Mouse (Mus musculus): ENCODE results near the gene 2010111I01Rik.
"Not testable (repeated sequence)": the region's sequence is repeated elsewhere in the genome, so short reads cannot be mapped to it uniquely, and the experiment has no call there.

2010111I01Rik gene

DNA sequence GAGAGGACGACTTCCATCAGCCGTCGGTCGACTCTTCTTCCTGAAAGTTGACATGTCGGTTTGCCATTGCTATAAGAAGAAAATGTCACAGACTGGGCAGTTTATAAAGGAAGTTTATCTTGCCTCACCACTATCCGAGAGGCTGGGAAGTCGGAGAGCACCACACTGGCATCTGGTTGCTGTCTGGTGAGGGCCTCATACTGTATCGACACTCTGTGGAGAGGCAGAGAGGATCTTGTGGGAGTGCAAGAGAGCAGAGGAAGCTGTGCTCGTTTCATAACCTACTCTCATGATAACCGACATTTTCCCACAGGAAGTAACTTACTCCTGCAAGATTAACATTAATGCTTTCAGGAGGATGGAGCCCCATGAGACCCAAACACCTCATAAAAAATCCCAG lies 7.9 kb upstream of the 2010111I01Rik start:
- DNase-seq (ENCODE audit: low spot score), result no peak

DNA sequence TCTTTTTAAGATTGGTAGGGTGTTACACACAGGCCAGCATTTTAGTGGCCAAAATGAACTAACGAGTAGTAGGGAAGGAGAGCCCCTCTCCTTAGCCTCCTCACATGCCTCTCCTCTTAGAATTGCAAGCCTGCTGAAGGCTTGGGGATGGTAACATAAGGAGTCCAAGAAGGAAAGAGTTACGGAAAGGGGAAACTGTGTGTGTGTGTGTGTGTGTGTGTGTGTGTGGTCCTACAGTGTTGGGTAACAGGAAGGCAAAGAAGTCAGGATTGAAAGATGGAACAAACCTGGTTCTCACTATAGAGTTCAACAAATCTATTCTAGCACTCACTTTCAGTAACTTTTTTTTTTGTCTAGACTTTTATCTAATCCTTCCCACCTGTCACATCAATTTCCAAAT lies 1.3 kb upstream of the 2010111I01Rik start:
- DNase-seq (ENCODE audit: low spot score), result no peak

DNA sequence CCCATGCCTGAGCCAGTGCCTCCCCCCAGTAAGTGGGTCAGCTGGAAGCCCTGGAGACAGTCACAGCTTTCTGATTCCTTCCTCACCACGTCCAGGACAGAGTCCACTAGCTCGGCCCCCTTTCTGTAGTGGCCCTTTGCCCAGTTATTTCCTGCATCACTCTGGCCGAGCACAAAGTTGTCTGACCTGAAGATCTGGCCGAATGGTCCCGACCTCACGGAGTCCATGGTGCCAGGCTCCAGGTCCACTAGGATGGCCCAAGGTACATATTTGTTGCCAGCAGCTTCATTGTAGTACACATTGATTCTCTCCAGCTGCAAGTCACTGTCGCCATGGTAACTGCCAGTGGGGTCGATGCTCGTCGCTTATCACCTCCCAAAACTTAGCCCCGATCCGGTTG lies 3.5 kb downstream of the 2010111I01Rik start:
- no peak for DNase-seq (ENCODE audit: low spot score)

DNA sequence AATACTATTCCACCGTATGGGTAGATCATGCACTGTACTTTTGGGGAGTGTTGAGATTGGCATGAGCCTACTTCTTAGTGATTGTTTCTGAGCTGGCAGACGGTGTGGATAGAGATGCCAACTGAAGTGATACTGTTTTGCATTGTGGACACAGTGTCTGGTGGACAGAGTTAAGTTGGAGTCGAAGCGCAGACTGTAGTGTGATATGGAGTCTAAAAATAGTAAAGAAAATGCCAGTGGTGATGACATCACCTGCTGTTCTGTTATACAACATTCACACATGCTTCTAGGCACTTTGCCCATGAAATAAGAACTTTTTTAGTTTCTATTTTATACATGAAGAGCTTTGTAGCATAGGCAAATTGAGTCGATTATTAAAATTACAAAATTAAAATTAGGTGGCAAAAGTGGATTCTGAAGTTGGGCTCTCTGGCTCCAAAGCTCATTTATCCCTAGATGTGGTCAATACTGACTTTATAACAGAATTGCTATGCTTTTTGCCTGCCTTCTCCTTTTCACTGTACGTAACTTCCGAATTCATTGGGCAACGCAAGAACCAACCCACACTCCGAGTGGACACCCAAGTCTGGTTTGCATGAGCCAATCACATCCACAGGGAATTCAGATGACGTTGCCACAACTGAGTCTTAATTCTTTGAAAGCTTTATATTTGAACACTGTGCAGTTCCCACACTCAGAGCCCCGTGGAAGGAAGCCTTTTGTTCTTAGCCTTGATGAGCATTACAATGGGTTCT lies 6.0 kb downstream of the 2010111I01Rik start:
- DNase-seq (ENCODE audit: low spot score), result no peak

DNA sequence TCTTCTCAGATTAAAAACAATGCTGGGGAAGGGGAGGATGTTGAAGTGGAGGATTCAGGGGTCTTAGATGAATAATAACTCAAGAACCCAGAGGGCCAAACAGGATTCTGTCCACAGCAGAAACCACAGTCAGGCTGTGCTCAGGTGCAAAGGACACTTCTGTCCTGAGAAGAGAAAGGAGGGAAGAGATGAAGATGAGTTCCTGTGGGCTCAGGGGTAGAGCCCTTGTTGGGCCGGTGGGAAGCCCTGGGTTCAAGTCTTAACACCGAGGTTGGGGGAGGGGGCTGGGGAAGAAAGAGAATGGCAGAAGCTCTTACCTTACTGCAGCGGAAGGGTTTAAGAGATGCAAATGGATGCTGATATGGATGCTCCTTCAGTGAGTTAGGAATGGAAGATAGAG lies 7.7 kb downstream of the 2010111I01Rik start:
- no peak for DNase-seq (ENCODE audit: low spot score)

DNA sequence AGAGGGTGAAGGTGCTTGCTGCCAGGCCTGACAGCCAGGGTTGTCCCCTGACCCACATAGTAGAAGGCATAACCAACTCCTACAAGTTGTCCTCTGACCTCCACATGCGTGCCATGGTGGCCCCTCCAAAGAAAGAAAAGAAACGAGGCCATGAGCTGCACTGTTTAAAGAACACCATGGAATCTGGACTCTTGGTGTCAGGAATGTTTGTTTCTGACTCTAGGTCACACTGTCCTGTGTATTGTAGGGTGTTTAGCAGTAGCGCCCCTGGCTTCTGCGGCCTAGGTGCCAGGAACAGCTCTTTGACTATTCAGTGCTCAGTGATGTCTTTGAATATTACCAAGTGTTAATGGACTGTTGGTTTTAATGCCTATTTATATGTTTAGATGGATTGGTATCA lies 8.4 kb downstream of the 2010111I01Rik start:
- DNase-seq (ENCODE audit: low spot score), result no peak

DNA sequence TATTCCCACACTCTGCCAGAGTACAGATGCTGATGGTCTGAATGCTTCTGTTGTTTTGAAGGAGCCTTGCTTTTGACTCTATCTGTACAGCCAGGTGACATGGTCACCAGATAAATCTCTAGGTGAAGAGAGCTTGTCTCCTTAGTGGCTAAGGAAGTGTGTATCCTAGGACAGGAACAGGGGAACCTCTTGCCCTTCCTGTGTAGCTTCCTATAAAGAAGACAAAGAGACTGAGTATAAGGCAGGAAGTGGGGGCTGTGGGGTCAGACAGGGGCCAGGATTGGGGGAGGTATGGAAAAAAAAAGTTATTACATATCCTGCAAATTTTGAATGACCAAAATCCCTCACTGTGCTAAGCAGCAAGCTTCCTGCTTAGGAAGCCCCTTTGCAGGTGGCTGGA lies 13.4 kb downstream of the 2010111I01Rik start:
- no peak for DNase-seq (ENCODE audit: low spot score)

DNA sequence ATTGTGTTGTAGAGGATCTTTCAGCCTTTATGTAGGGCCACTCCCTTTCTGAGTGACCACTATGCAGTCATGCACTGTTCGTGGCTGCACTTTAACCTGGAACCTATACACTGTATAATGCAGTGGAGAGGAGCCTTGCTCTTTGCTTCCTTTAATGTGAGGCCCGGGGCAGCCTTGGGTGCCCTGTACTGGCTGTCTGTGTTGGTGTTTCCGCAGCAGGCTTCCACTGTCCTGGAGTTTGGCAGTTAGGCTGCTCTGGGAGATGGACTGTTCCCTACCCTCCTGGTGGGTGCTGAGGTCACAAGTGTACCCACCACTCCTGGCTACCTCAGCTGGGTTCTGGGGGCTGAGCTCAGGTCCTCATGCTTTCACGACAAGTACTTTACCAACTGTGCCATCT lies 14.1 kb downstream of the 2010111I01Rik start:
- no peak for DNase-seq (ENCODE audit: low spot score)

DNA sequence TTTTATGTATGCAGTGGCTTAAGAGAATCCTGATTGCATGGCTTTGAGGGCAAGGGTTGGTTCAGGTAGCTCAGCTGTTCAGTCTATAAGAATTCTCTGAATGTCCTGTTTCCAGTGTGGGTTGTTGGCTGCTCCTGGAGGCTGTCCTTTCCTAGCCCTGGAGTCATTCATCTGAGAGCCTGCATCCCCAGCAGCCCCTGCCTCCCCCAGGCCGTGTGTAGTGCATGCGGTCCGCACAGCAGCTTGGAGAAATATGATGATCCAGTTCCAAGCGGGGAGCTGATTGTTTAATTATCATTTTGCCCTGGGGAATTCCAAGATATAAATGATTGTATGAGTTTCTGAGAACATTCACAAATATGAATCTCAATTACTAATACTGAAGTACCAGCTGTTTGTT lies 14.5 kb downstream of the 2010111I01Rik start:
- DNase-seq (ENCODE audit: low spot score), result no peak

DNA sequence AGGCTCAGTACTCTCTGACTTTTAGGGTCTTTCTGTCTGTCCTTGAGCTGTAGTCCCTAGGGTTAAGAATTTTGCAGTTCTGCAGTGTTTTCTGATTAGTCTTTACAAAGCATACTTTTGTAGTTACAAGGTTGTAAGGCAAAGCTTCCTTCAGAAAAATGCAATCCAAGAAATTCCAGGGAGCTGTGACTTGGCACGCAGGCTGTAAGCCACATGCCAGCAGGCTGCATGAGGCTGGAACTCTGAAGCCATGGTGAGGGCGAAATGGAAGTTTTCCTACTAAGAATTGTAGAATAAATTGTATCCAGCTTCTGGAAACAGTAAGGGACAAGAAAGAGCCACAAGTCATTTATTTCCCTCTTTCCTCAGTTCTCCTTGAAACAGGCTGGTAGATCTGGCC lies 15.4 kb downstream of the 2010111I01Rik start:
- DNase-seq (ENCODE audit: low spot score), result no peak

DNA sequence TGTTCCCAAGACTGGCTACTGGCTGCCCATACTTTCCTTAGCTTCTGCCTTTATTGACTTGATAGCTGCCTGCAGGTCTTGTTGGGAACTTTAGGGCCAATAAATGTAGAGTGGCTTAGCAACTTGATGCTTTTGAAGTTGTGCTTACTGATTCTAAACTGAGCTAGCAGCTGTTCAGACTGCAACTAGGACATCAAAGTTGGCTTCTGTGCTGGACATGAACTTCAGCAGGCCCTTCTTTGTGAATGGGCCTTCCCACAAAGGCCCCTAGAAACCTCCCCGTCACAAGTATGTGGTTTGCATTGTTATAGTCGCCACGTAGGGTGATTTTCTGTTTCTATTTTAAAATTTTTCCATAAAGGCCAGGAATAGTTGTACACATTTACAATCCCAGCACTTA lies 19.8 kb downstream of the 2010111I01Rik start:
- DNase-seq (ENCODE audit: low spot score), result no peak

DNA sequence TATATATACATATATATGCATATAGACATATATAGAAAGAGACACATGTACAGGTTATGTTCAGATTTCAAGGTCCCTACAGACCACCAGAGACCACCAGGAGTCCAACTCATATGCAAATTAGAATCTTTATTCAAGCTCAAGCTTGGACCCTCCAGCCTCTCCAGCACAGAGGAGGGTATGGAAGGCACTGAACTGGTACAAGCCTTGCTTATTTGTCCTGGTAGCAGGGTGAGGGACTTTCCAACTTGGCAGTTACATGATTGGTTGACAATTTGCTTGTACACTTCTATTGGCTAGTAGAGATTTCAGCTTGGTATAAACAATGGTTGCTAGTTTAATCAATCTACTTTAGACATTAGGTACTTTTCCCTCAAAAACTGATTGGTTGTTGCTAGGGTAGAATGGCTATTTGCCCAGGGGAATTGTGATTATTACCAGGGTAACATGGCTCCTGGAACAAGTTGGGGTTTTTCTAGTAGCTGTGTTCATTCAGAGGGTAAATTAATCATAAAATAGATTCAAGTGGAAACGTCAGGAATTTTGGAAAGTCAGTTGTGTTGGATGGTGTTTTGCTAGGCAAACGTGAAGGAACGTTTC lies 25.3 kb downstream of the 2010111I01Rik start:
- DNase-seq (ENCODE audit: low spot score), result no peak

DNA sequence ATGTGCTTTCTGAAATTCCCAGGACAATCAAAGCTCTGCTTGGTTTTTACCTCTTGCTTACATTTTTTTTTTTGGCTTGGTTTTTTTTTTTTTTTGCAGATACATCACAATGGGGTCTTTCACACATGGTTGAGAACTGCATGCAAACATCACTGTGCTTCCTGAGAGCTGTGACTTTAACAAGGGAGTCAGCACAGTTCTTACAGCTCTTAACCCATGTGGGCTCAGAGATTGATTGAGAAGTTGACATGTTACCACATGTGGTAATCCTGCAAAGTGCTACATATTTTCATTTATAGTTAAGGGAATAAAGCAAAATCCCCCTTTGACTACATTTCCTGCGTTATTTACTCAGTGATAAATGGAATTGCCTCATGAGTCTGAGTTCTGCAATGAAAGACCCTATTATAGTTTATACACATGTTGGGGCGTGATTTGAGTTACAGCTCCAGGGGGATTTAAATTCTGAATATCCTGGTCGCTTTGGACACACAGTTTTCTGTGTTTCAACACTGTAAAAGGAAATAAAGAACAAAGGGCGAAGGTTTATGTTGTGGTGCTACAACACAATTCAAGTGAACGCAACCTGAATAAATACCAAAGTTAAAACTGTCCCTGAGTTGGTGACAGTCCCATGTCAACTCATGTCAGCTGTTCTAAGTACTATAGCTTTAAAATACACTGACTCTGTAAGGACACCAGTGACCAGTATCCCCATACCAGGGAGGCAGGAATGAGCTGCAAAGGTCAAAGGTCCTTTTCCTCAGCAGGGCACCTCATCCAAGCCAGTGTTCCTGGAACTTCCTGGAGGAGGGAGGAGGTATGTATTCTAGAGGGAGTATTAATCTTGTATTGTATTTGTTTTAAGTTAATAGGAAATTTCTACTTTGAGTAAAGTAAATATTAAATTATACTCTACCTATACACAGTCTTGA lies 29.1 kb downstream of the 2010111I01Rik start:
- no peak for DNase-seq (ENCODE audit: low spot score)

DNA sequence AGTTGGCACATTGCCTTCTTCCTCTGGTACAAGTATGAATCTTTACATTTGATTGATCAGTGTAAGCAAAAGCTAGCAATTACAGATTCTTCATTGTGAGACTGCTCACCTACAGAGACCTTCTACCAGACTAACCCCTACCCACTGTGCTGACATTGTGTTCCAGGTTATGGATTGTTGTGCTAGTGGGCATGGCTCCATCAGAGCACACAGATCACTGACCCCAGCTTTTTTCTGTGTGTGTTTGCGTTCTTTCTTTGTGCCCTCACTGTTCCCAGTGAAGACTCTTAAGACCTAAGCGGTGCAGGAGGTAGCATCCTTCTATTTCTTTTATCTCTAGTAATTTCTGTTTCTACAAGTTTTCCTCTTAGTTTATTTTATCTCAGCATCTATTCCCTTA lies 32.1 kb downstream of the 2010111I01Rik start:
- DNase-seq (ENCODE audit: low spot score), result no peak

DNA sequence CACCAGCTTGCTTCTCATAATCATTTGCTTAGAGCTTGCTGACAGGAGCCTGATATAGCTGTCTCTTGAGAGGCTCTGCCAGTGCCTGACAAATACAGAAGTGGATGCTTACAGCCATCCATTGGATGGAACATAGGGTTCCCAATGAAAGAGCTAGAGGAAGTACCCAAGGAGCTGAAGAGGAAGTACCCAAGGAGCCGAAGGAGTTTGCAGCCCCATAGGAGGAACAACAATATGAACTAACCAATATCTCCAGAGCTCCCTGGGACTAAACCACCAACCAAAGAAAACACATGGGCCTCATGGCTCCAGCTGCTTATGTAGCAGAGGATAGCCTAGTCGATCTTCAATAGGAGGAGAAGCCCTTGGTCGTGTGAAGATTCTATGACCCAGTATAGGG lies 42.8 kb downstream of the 2010111I01Rik start:
- not testable (repeated sequence) for DNase-seq (ENCODE audit: low spot score)

DNA sequence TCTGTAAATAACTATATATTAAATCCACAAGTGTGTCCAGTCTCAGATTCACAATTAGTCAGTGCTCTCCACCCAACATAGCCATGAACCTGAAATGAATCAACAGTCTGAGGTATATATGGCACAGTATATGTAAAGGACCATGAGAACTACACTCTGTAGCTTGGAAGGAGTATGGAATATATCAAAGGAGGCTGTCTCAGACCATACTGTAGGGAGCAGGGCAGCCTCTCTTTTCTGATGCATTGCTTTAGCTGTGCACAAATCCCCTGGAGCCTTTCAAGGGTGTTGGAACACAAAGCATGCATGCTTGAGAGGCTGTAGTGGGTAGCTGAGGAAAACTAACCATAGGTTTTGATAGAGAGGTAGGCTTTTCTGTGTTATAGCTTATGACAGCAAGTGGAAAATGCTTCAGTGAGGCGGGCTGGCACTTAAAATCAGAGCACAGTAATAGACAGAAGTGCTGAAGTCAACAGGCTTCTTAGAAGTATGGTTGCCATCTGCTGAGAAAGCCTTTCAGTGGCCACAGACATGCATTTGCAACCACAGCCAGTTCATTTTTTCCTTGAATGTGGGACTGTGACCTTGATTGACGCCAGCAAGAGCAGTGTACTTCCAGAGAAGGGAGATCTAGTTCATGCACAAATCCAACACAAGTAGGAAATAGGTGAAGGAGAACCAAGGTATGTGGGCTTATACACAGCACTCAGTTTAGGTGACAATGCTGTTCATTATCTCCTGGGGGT lies 45.8 kb downstream of the 2010111I01Rik start:
- no peak for DNase-seq (ENCODE audit: low spot score)

DNA sequence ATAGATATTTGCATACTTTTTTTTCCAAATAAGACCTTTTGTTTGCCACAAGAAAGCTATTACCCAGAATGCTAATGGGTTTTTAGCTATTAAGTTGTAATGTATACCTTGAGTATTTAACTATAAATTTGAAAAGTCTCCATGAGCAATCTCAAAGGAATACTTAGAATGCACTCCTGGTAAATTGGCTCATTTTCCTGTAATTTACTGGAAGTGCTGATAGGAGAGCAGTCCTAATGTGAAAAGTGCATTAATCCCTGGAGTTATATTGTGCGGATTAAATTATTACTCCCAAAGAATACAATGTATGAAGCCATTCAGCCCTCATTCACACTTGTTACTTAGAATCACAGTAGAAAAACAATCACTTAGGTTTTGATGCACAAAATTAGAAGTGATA lies 49.7 kb downstream of the 2010111I01Rik start:
- DNase-seq (ENCODE audit: low spot score), result no peak

DNA sequence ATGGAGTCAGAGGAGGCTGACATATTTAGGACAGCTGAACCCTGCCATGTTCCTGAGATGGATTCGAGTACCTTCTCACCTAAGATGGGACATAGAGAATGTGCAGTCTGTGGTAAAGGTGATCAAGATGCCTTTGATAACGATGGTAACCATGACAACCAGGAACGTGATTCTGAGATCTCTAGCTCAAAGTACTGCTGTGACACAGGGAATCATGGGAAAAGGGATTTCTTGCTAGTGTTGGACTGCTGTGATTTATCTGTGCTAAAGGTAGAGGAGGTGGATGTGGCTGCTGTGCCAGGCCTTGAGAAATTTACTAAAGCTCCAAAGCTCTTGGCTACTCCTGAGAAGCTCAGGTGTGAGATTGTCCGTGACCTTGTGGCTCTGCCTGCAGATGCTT lies 50.7 kb downstream of the 2010111I01Rik start:
- no peak for DNase-seq (ENCODE audit: low spot score)

DNA sequence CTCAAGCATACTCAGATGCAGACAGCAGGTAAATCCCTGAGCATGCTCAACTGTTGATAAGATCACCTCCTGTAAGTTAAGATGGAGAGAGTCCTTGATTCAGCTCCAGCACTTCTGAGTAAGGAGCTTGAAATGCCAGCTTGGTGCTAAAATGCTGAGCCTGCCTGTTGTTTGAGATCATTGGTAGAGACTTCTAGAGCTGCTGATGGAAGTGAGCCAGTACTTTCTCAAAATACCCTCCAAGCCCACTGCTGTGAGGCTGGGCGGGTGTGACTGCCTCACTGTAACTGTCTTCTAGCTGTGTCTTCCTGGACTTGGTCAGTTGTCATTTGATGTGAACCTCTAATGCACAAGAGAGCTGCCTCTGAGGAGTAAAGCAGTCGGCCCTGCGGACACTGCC lies 51.4 kb downstream of the 2010111I01Rik start:
- no peak for DNase-seq (ENCODE audit: low spot score)

DNA sequence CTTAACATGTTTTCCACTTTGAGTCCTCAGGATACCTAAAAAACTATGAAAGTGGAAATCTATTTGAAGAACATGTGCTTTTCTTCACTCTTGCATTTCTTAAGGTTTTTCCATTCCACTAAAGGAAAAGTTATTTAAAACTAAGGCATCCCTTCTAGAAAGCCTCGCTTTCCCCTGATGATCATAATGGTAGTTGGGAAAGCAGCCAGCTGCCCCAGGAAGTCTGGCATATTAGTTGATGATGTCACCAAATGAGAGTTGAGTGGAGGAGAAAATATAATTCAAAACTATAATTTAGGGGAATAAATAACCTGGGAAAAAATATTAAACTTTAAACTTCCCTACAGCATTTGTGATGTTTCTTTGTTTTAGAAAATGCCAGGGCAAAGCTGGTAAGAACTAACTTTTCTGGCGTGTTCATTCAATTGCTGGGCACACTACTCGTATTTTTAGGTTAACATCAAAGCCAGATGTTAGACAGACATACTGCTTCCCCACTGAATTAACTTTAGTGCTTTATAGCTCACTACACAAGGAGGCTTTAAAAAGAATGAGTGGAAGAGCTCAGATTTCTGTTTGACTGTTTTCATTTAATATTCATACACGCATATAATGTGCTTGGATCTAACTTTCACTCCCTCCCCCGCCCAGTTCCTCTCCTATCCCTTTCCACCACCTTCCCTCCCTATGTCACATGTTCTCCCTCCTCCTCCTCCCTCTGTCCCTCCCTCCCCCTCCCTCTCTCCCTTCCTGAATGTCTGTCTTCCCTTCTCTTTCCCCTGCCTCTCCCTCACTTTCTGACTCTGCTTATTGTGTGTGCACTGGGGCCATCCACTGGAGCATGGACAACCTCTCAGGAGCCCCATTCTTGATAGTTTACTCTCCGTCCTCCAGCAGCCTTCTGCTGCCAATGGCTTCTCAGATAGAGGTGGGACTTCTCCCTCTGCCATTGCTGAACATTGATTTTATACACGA lies 58.8 kb downstream of the 2010111I01Rik start:
- DNase-seq (ENCODE audit: low spot score), result no peak

DNA sequence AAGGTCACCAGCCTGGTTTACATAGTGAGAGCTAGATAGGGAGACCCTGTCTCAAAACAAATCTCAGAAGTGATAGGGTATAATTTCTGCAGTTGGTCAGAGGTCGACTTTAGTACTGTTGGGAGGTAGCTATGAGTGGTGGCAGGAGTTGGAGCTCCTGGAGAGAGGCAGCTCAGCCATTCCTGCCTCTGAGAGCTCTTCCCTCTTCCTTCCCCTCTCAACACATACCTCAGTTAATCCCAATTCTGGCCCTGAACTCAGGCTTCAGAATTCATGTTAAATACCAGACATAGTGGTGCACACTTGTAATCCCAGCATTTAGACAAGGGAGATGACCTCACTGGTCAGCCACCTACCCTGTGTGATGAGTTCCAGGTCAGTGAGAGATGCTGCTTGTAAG lies 65.3 kb downstream of the 2010111I01Rik start:
- no peak for DNase-seq (ENCODE audit: low spot score)

Measured in urinary bladder, postnatal 10 days (tissue).